Mouse (Mus musculus): Measurements from ENCODE around the gene Ercc1.

DNA sequence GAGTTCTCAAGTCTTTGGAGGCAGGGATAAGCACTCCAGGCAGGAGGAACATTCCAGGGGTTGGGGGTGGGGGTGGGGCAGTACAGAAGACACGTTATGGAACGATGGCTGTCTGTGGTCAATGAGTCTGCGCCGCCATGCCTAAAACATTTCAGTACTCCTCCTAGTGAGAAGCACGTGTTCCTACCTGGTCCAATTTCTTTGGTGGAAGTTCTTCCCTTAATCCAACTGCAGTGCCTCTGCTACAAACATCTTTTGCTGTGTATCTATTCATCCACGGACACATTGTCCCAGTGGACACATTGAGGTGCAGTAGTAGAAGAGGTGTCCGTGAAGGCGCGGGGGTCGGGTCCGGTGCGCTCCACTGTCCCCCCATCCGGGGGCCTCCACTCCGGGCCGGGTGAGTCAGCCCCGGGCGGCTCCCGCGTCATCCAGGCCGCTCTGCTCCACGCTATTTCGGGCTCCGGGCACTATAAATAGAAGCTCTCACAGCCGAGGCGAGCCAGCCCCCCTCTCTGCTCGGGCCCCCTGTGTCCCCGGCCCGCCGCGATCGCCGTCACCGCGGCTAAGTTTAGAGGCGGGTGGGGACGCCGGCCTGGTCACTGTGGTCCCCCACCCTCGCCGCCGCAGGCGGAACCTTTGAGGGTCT, 2.7 kb upstream of the Ercc1 start:
- no peak for TF ChIP-seq CTCF (IDR thresholded peaks at IDR 0.05; ENCODE audit: low read depth)
- no peak for TF ChIP-seq EP300 (optimal IDR thresholded peaks at IDR 0.05)

Measured in stomach, postnatal 0 days (tissue).